Mouse (Mus musculus) lung, adult 2 months (tissue): ENCODE data around the gene Tead1.

Source experiments
- CTCF ChIP-seq: fragments of 200-500 bp; IDR thresholded peaks from 2 replicates; pipeline ENCODE4 v1.5.1; 2011; ENCODE audit warnings: mild to moderate bottlenecking, low read length, control low read depth; ENCODE audit not compliant: insufficient read depth
- POLR2A ChIP-seq: fragments of 200-500 bp; IDR thresholded peaks from 2 replicates; pipeline ENCODE4 v1.6.1; 2011; ENCODE audit warnings: low read depth, mild to moderate bottlenecking, control low read depth, low read length, borderline replicate concordance; ENCODE audit errors: extremely low read depth

DNA sequence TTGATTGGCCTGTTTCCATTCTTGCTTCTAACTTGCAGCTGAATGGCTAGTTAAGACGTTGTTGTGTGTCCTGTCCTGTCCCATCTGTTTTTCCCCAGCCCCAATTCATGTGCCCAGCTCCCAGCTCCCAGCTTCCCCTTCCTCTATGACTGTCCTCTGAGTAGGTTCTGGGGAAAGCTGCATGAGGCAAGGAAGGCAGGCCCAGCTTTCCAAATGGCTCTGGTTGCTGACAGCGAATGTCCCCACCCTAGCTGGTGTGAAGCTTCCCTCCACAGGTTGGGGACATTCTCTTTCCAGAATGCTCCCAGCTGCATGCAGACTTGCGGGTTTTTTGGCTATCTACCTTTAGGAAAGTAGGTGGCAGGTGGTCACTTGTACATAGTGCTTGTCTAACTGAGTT lies 81.2 kb downstream of the Tead1 start:
- TF ChIP-seq POLR2A (no peak), CTCF (no peak)
